ENCODE assay signal across 22 mouse cellular contexts in genomic region chr14:56665651-56666050, GRCm38 (mm10). TPM values are rescaled to one million over a fixed set of nuclear protein-coding genes. Genes with fewer than 3 reads are reported as not detected.
A peak's percentile ranks its signal among the peaks of the same experiment; 100 is the strongest.
DNase-seq lines count a peak whose midpoint lies in the region; ATAC-seq lines count a peak whose summit lies in the region.
"Had no signal": no experiment of that assay in that cellular context is flagged by ENCODE, and none has a peak within 500 bp of the region (broad histone marks: within the 10 kb centered on the region; RNA-seq: fewer than 3 reads in every experiment).

No protein-coding gene starts in this region.

- H3K4me1 ChIP-seq in heart, embryonic 12.5 days (replicated peaks), result peaks cover 16% of the 10 kb centered on the region
- H3K4me1 ChIP-seq in hindbrain, embryonic 13.5 days (replicated peaks), result peaks cover 20% of the 10 kb centered on the region

- H3K4me2 ChIP-seq in heart, embryonic 12.5 days, result no peak overlapping the region
- no peak overlapping the region for H3K4me2 ChIP-seq in hindbrain, embryonic 13.5 days
- H3K4me2 ChIP-seq: embryonic facial prominence, embryonic 15.5 days; hindbrain, embryonic 15.5 days; liver, embryonic 11.5 days; lung, embryonic 15.5 days; stomach, embryonic 15.5 days had no signal

- H3K27me3 ChIP-seq in heart, embryonic 12.5 days (replicated peaks), result no peaks in the 10 kb centered on the region
- H3K27me3 ChIP-seq in hindbrain, embryonic 13.5 days, result no peaks in the 10 kb centered on the region
- H3K27me3 ChIP-seq: embryonic facial prominence, embryonic 15.5 days; hindbrain, embryonic 15.5 days; lung, embryonic 15.5 days; stomach, embryonic 15.5 days had no signal

- H3K36me3 ChIP-seq in heart, embryonic 12.5 days, result 0 out of 2 replicates have a peak, but pooled peaks cover under 1% of the 10 kb centered on the region
- H3K36me3 ChIP-seq in hindbrain, embryonic 13.5 days, result no peaks in the 10 kb centered on the region
- H3K36me3 ChIP-seq: embryonic facial prominence, embryonic 15.5 days; hindbrain, embryonic 15.5 days; limb, embryonic 10.5 days; lung, embryonic 15.5 days; stomach, embryonic 15.5 days had no signal

- peak; percentile 95 for DNase-seq in heart, adult 11 months
- peak; percentile 15 for DNase-seq in layer of hippocampus, adult 11-12 months (ENCODE audit: low spot score)
- DNase-seq in layer of hippocampus, postnatal 25 days (ENCODE audit: extremely low spot score in 1 of 2, low spot score in 1 of 2), result no peak
- peak; percentile 43 for DNase-seq in testis, postnatal 10 days (ENCODE audit: low spot score)
- DNase-seq in testis, postnatal 14 days (ENCODE audit: low spot score), result no peak
- DNase-seq in cerebellum, adult 11 months, result no peak
- DNase-seq: adrenal gland, adult 2 months; cerebellum, postnatal 14 days; embryo, embryonic 11 days; gastrocnemius, postnatal 25 days; spleen, adult 18-20 months; thymus, postnatal 25 days had no signal

- no peak overlapping the region for H3K4me3 ChIP-seq in heart, embryonic 12.5 days
- no peak overlapping the region for H3K4me3 ChIP-seq in hindbrain, embryonic 13.5 days
- H3K4me3 ChIP-seq: embryonic facial prominence, embryonic 15.5 days; hindbrain, embryonic 15.5 days; limb, embryonic 10.5 days; lung, embryonic 15.5 days; stomach, embryonic 15.5 days had no signal

- WGBS in heart, embryonic 12.5 days, result 61% methylated on average over 5 of the region's 5 CpGs
- 82% methylated on average over 5 of the region's 5 CpGs for WGBS in hindbrain, embryonic 13.5 days

- ATAC-seq in heart, embryonic 12.5 days (ENCODE audit: insufficient number of reproducible peaks, low FRiP score), result no peak
- no peak for ATAC-seq in hindbrain, embryonic 13.5 days (ENCODE audit: low FRiP score)
- ATAC-seq: intestine, embryonic 16.5 days; midbrain, embryonic 16.5 days had no signal

- no peak overlapping the region for H3K9ac ChIP-seq in heart, embryonic 12.5 days
- no peak overlapping the region for H3K9ac ChIP-seq in hindbrain, embryonic 13.5 days
- H3K9ac ChIP-seq: embryonic facial prominence, embryonic 15.5 days; hindbrain, embryonic 15.5 days; lung, embryonic 15.5 days; stomach, embryonic 15.5 days had no signal

- no peak overlapping the region for H3K27ac ChIP-seq in heart, embryonic 12.5 days (ENCODE audit: poor library complexity, severe bottlenecking)
- no peak overlapping the region for H3K27ac ChIP-seq in hindbrain, embryonic 13.5 days
- H3K27ac ChIP-seq: embryonic facial prominence, embryonic 15.5 days; hindbrain, embryonic 15.5 days; limb, embryonic 10.5 days; lung, embryonic 15.5 days; stomach, embryonic 15.5 days had no signal

- no peaks in the 10 kb centered on the region for H3K9me3 ChIP-seq in heart, embryonic 12.5 days (replicated peaks)
- H3K9me3 ChIP-seq in hindbrain, embryonic 13.5 days, result no peaks in the 10 kb centered on the region
- H3K9me3 ChIP-seq: embryonic facial prominence, embryonic 15.5 days; hindbrain, embryonic 15.5 days; limb, embryonic 10.5 days; lung, embryonic 15.5 days; stomach, embryonic 15.5 days had no signal

RNA-seq across cellular contexts. Expression of gene Mphosph8, which starts 2.4 kb away (rescaled TPM):
- 27.5 and 29.5 TPM in 2 replicates for polyA plus RNA-seq in heart, embryonic 12.5 days (2016; fragmentation: Nextera tagmentation; extraction: Ambion mirVana)
- 10 to 100 TPM; 48.6 to 49.8 TPM for total RNA-seq in layer of hippocampus, postnatal 25 days (2021)
- polyA plus RNA-seq in hindbrain, embryonic 13.5 days (2015; fragmentation: Nextera tagmentation; extraction: Ambion mirVana), result 48.2 and 48.5 TPM in 2 replicates

Comparison
In these comparisons a context has a peak if more than half of its experiments do, and no peak if none do; other contexts are left out.
1. DNase-seq: peak in heart, adult 11 months (single experiment), layer of hippocampus, adult 11-12 months (single experiment) and testis, postnatal 10 days (single experiment); none in layer of hippocampus, postnatal 25 days (0 of 2), testis, postnatal 14 days (single experiment) and cerebellum, adult 11 months (single experiment).